Mouse (Mus musculus): Measurements from ENCODE around the gene Syde2.
A peak's percentile ranks its signal among the peaks of the same experiment; 100 is the strongest.

Syde2 gene

GRCm38 (mm10) chr3:146011544-146012218 is 24.0 kb downstream of the Syde2 start:
- DNase-seq (ENCODE audit: low read depth, low spot score) = no peak

- DNase-seq (ENCODE audit: low read depth, low spot score) = no peak
Measured at GRCm38 (mm10) chr3:146013490-146013889, 25.8 kb downstream of the Syde2 start.

GRCm38 (mm10) chr3:146014321-146014720 is 26.7 kb downstream of the Syde2 start:
- no peak for DNase-seq (ENCODE audit: low read depth, low spot score)

- no peak for DNase-seq (ENCODE audit: low read depth, low spot score)
Measured at GRCm38 (mm10) chr3:146016979-146017378, 29.3 kb downstream of the Syde2 start.

- DNase-seq (ENCODE audit: low read depth, low spot score) = no peak
Measured at GRCm38 (mm10) chr3:146017521-146017920, 29.9 kb downstream of the Syde2 start.

- no peak for DNase-seq (ENCODE audit: low read depth, low spot score)
Measured at GRCm38 (mm10) chr3:146022232-146022631, 34.6 kb downstream of the Syde2 start.

GRCm38 (mm10) chr3:146024746-146025145 is 37.1 kb downstream of the Syde2 start:
- no peak for DNase-seq (ENCODE audit: low read depth, low spot score)

GRCm38 (mm10) chr3:146025499-146025898 is 37.8 kb downstream of the Syde2 start:
- DNase-seq (ENCODE audit: low read depth, low spot score) = no peak

GRCm38 (mm10) chr3:146027116-146027515 is 39.4 kb downstream of the Syde2 start:
- DNase-seq (ENCODE audit: low read depth, low spot score) = peak; percentile 34

GRCm38 (mm10) chr3:146028406-146028805 is 40.7 kb downstream of the Syde2 start:
- no peak for DNase-seq (ENCODE audit: low read depth, low spot score)

- no peak for DNase-seq (ENCODE audit: low read depth, low spot score)
Measured at GRCm38 (mm10) chr3:146029234-146029633, 41.6 kb downstream of the Syde2 start.

GRCm38 (mm10) chr3:146030255-146030836 is 42.7 kb downstream of the Syde2 start:
- DNase-seq (ENCODE audit: low read depth, low spot score) = no peak

GRCm38 (mm10) chr3:146032976-146033375 is 45.3 kb downstream of the Syde2 start:
- no peak for DNase-seq (ENCODE audit: low read depth, low spot score)

- DNase-seq (ENCODE audit: low read depth, low spot score) = no peak
Measured at GRCm38 (mm10) chr3:146037906-146038305, 50.2 kb downstream of the Syde2 start.

GRCm38 (mm10) chr3:146039132-146039903 is 51.6 kb downstream of the Syde2 start:
- DNase-seq (ENCODE audit: low read depth, low spot score) = no peak

- no peak for DNase-seq (ENCODE audit: low read depth, low spot score)
Measured at GRCm38 (mm10) chr3:146041382-146041781, 53.7 kb downstream of the Syde2 start.

- no peak for DNase-seq (ENCODE audit: low read depth, low spot score)
Measured at GRCm38 (mm10) chr3:146044977-146045376, 57.3 kb downstream of the Syde2 start.

- DNase-seq (ENCODE audit: low read depth, low spot score) = no peak
Measured at GRCm38 (mm10) chr3:146046076-146046475, 58.4 kb downstream of the Syde2 start.

GRCm38 (mm10) chr3:146047704-146048207 is 60.1 kb downstream of the Syde2 start:
- DNase-seq (ENCODE audit: low read depth, low spot score) = peak; percentile 48

GRCm38 (mm10) chr3:146049951-146050350 is 62.3 kb downstream of the Syde2 start:
- DNase-seq (ENCODE audit: low read depth, low spot score) = no peak

- no peak for DNase-seq (ENCODE audit: low read depth, low spot score)
Measured at GRCm38 (mm10) chr3:146051277-146052007, 63.8 kb downstream of the Syde2 start.

All from mesoderm, embryonic 11.5 days (tissue).